Mouse (Mus musculus) frontal cortex, adult 2 months (tissue): Measurements from ENCODE around the gene Psmb10. TPM values are rescaled to one million over a fixed set of nuclear protein-coding genes. Genes with fewer than 3 reads are reported as not detected.

ENCODE experiments used
- polyA plus RNA-seq: library from polyadenylated mRNA; depleted of rRNA; stranded (reverse); fragments of >200 nt; gene quantifications from 2 replicates; pipeline ENCODE4 v1.2.3, GENCODE M21; 2012; rRNA removed

Psmb10 gene
- polyA plus RNA-seq, 1 experiment, result 115 TPM

Other genes starting within 250 kb of the Psmb10 start
- 42.5 and 46.0 TPM in 2 replicates for gene Acd, start 237.3 kb downstream of the Psmb10 start, polyA plus RNA-seq
- 49.5 and 57.0 TPM in 2 replicates for gene Pard6a, start 237.3 kb downstream of the Psmb10 start, polyA plus RNA-seq
- gene 4933405L10Rik, start 230.8 kb downstream of the Psmb10 start, polyA plus RNA-seq, result 0.38 and 0.92 TPM in 2 replicates
- 15.6 and 16.0 TPM in 2 replicates for gene Enkd1, start 230.2 kb downstream of the Psmb10 start, polyA plus RNA-seq
- 18.1 and 21.5 TPM in 2 replicates for gene Gfod2, start 179.8 kb downstream of the Psmb10 start, polyA plus RNA-seq
- 24.2 and 28.5 TPM in 2 replicates for gene Ranbp10, start 111.1 kb downstream of the Psmb10 start, polyA plus RNA-seq
- 0.17 TPM in 1 of 2 replicates, not detected in the other for gene Tsnaxip1, start 110.7 kb downstream of the Psmb10 start, polyA plus RNA-seq
- gene Cenpt, start 85.2 kb downstream of the Psmb10 start, polyA plus RNA-seq, result 31.5 and 32.3 TPM in 2 replicates
- gene Thap11, start 83.3 kb downstream of the Psmb10 start, polyA plus RNA-seq, result 47.0 and 47.1 TPM in 2 replicates
- gene Nutf2, start 77.9 kb downstream of the Psmb10 start, polyA plus RNA-seq, result 79.7 and 94.9 TPM in 2 replicates
- gene Edc4, start 57.6 kb downstream of the Psmb10 start, polyA plus RNA-seq, result 71.6 and 78.3 TPM in 2 replicates
- gene Nrn1l, start 44.9 kb downstream of the Psmb10 start, polyA plus RNA-seq, result 4.2 and 8.1 TPM in 2 replicates
- 13.3 TPM in 2 replicates for gene Pskh1, start 38.0 kb downstream of the Psmb10 start, polyA plus RNA-seq
- gene Ctrl, start 4.6 kb downstream of the Psmb10 start, polyA plus RNA-seq, result 4.5 and 4.9 TPM in 2 replicates
- 75.1 and 75.6 TPM in 2 replicates for gene Lcat, start 4.9 kb upstream of the Psmb10 start, polyA plus RNA-seq
- gene Slc12a4, start 27.7 kb upstream of the Psmb10 start, polyA plus RNA-seq, result 24.9 and 28.3 TPM in 2 replicates
- not detected in 2 replicates for gene Dpep3, start 41.0 kb upstream of the Psmb10 start, polyA plus RNA-seq
- gene Dus2, start 52.9 kb upstream of the Psmb10 start, polyA plus RNA-seq, result 27.1 and 28.5 TPM in 2 replicates
- not detected in 2 replicates for gene Dpep2nb, start 67.5 kb upstream of the Psmb10 start, polyA plus RNA-seq
- 9.6 and 11.4 TPM in 2 replicates for gene Ddx28, start 73.4 kb upstream of the Psmb10 start, polyA plus RNA-seq
- 7.7 TPM in 2 replicates for gene Nfatc3, start 120.4 kb upstream of the Psmb10 start, polyA plus RNA-seq
- 0.21 and 0.24 TPM in 2 replicates for gene Esrp2, start 198.5 kb upstream of the Psmb10 start, polyA plus RNA-seq
- 17.6 and 17.7 TPM in 2 replicates for gene Pla2g15, start 212.0 kb upstream of the Psmb10 start, polyA plus RNA-seq
- 30.3 and 31.7 TPM in 2 replicates for gene Slc7a6, start 230.4 kb upstream of the Psmb10 start, polyA plus RNA-seq